Mouse (Mus musculus): ENCODE results near the gene Olfr68. TPM values are rescaled to one million over a fixed set of nuclear protein-coding genes. Genes with fewer than 3 reads are reported as not detected.

Gene Olfr68
- polyA plus RNA-seq, 1 experiment from 2014 or later = not detected

DNA sequence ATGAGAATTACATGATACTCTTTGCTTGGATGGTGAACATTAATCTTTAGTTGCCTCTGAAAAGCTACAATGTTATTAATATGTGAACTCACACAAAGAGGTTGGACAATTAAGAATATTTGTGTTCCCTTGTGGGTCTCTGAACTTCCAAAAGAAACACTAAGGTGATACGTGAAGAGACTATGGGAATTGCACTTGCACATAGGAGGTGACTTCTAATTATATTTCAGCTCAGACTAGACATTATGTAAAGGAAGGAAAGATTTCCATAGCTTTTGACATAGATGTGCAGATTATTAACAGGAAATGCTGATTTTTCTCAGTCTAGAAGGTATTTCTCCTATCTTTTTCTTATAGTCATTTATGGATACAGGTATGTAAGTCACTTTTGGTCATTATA is 49.4 kb downstream of the Olfr68 start, which contains the start of gene Olfr628:
TSS of gene Olfr628 (plus strand) at position 301 of the 400 bp plus-strand sequence.
- Histone ChIP-seq H3K4me2 (no peak within 1 kb of the TSS), H3K4me1 (replicated peaks; ENCODE audit: control insufficient read depth, insufficient read depth, low read length) (no peaks in the 10 kb centered on the region), H3K36me3 (ENCODE audit: control insufficient read depth, insufficient read depth, low read length) (no peaks in the 10 kb centered on the region), H3K9me3 (ENCODE audit: control insufficient read depth, low read length) (no peaks in the 10 kb centered on the region), H3K27ac (ENCODE audit: low read depth, low read length) (no peak within 1 kb of the TSS), H3K9ac (ENCODE audit: low read depth, low read length) (no peak within 1 kb of the TSS), H3K4me3 (ENCODE audit: low read depth, low read length) (no peak within 1 kb of the TSS), H3K27me3 (replicated peaks; ENCODE audit: control insufficient read depth, insufficient read depth, low read length) (no peaks in the 10 kb centered on the region)
- no peak for ATAC-seq (replicated peaks; ENCODE audit: low FRiP score)
- 87% methylated on average over 1 of the region's 1 CpGs for WGBS
- no peak for DNase-seq (ENCODE audit: low spot score)

Other genes starting within 250 kb of the Olfr68 start
- not detected in 2 replicates for gene Olfr612, start 237.0 kb downstream of the Olfr68 start, polyA plus RNA-seq (2014; fragmentation: Nextera tagmentation; extraction: Ambion mirVana)
- not detected in 2 replicates for gene Olfr613, start 231.6 kb downstream of the Olfr68 start, polyA plus RNA-seq (2014; fragmentation: Nextera tagmentation; extraction: Ambion mirVana)
- gene Olfr615, start 223.6 kb downstream of the Olfr68 start, polyA plus RNA-seq (2014; fragmentation: Nextera tagmentation; extraction: Ambion mirVana) = not detected in 2 replicates
- gene Olfr616, start 210.6 kb downstream of the Olfr68 start, polyA plus RNA-seq (2014; fragmentation: Nextera tagmentation; extraction: Ambion mirVana) = not detected in 2 replicates
- not detected in 2 replicates for gene Olfr617, start 206.6 kb downstream of the Olfr68 start, polyA plus RNA-seq (2014; fragmentation: Nextera tagmentation; extraction: Ambion mirVana)
- gene Olfr618, start 189.6 kb downstream of the Olfr68 start, polyA plus RNA-seq (2014; fragmentation: Nextera tagmentation; extraction: Ambion mirVana) = not detected in 2 replicates
- not detected in 2 replicates for gene Olfr619, start 179.1 kb downstream of the Olfr68 start, polyA plus RNA-seq (2014; fragmentation: Nextera tagmentation; extraction: Ambion mirVana)
- not detected in 2 replicates for gene Olfr620, start 167.2 kb downstream of the Olfr68 start, polyA plus RNA-seq (2014; fragmentation: Nextera tagmentation; extraction: Ambion mirVana)
- not detected in 2 replicates for gene Olfr622, start 137.0 kb downstream of the Olfr68 start, polyA plus RNA-seq (2014; fragmentation: Nextera tagmentation; extraction: Ambion mirVana)
- gene Olfr623, start 116.0 kb downstream of the Olfr68 start, polyA plus RNA-seq (2014; fragmentation: Nextera tagmentation; extraction: Ambion mirVana) = not detected in 2 replicates
- 0.04 TPM in 1 of 2 replicates, not detected in the other for gene Olfr624, start 108.5 kb downstream of the Olfr68 start, polyA plus RNA-seq (2014; fragmentation: Nextera tagmentation; extraction: Ambion mirVana)
- not detected in 2 replicates for gene Olfr625-ps1, start 97.0 kb downstream of the Olfr68 start, polyA plus RNA-seq (2014; fragmentation: Nextera tagmentation; extraction: Ambion mirVana)
- gene Olfr243, start 65.0 kb downstream of the Olfr68 start, polyA plus RNA-seq (2014; fragmentation: Nextera tagmentation; extraction: Ambion mirVana) = not detected in 2 replicates
- gene Olfr628, start 49.3 kb downstream of the Olfr68 start, polyA plus RNA-seq (2014; fragmentation: Nextera tagmentation; extraction: Ambion mirVana) = not detected in 2 replicates
- gene Olfr629, start 34.8 kb downstream of the Olfr68 start, polyA plus RNA-seq (2014; fragmentation: Nextera tagmentation; extraction: Ambion mirVana) = not detected in 2 replicates
- not detected in 2 replicates for gene Olfr630, start 22.4 kb downstream of the Olfr68 start, polyA plus RNA-seq (2014; fragmentation: Nextera tagmentation; extraction: Ambion mirVana)
- not detected in 2 replicates for gene Olfr69, start 8.1 kb downstream of the Olfr68 start, polyA plus RNA-seq (2014; fragmentation: Nextera tagmentation; extraction: Ambion mirVana)
- not detected in 2 replicates for gene Olfr67, start 12.1 kb upstream of the Olfr68 start, polyA plus RNA-seq (2014; fragmentation: Nextera tagmentation; extraction: Ambion mirVana)
- 7,398 and 7,943 TPM in 2 replicates for gene Hbb-bt, start 34.3 kb upstream of the Olfr68 start, polyA plus RNA-seq (2014; fragmentation: Nextera tagmentation; extraction: Ambion mirVana)
- 9,439 and 11,024 TPM in 2 replicates for gene Hbb-bs, start 48.4 kb upstream of the Olfr68 start, polyA plus RNA-seq (2014; fragmentation: Nextera tagmentation; extraction: Ambion mirVana)
- gene Hbb-bh2, start 60.8 kb upstream of the Olfr68 start, polyA plus RNA-seq (2014; fragmentation: Nextera tagmentation; extraction: Ambion mirVana) = not detected in 2 replicates
- 4,066 and 4,428 TPM in 2 replicates for gene Hbb-bh1, start 63.5 kb upstream of the Olfr68 start, polyA plus RNA-seq (2014; fragmentation: Nextera tagmentation; extraction: Ambion mirVana)
- gene Hbb-y, start 73.5 kb upstream of the Olfr68 start, polyA plus RNA-seq (2014; fragmentation: Nextera tagmentation; extraction: Ambion mirVana) = 15,021 and 16,786 TPM in 2 replicates
- gene Olfr66, start 106.6 kb upstream of the Olfr68 start, polyA plus RNA-seq (2014; fragmentation: Nextera tagmentation; extraction: Ambion mirVana) = not detected in 2 replicates
- gene Olfr64, start 114.8 kb upstream of the Olfr68 start, polyA plus RNA-seq (2014; fragmentation: Nextera tagmentation; extraction: Ambion mirVana) = not detected in 2 replicates
- not detected in 2 replicates for gene Olfr65, start 123.8 kb upstream of the Olfr68 start, polyA plus RNA-seq (2014; fragmentation: Nextera tagmentation; extraction: Ambion mirVana)
- gene Olfr631, start 149.1 kb upstream of the Olfr68 start, polyA plus RNA-seq (2014; fragmentation: Nextera tagmentation; extraction: Ambion mirVana) = not detected in 2 replicates
- gene Olfr632, start 154.6 kb upstream of the Olfr68 start, polyA plus RNA-seq (2014; fragmentation: Nextera tagmentation; extraction: Ambion mirVana) = 0.12 TPM in 1 of 2 replicates, not detected in the other
- gene Olfr633, start 164.7 kb upstream of the Olfr68 start, polyA plus RNA-seq (2014; fragmentation: Nextera tagmentation; extraction: Ambion mirVana) = not detected in 2 replicates
- not detected in 2 replicates for gene Olfr635, start 191.5 kb upstream of the Olfr68 start, polyA plus RNA-seq (2014; fragmentation: Nextera tagmentation; extraction: Ambion mirVana)
- not detected in 2 replicates for gene Olfr638, start 219.0 kb upstream of the Olfr68 start, polyA plus RNA-seq (2014; fragmentation: Nextera tagmentation; extraction: Ambion mirVana)
- gene Olfr639, start 237.6 kb upstream of the Olfr68 start, polyA plus RNA-seq (2014; fragmentation: Nextera tagmentation; extraction: Ambion mirVana) = not detected in 2 replicates
- not detected in 2 replicates for gene Olfr640, start 245.9 kb upstream of the Olfr68 start, polyA plus RNA-seq (2014; fragmentation: Nextera tagmentation; extraction: Ambion mirVana)

Data from liver, embryonic 11.5 days (tissue).